Mouse (Mus musculus): Measurements from ENCODE around the gene Ttc7b. TPM values are rescaled to one million over a fixed set of nuclear protein-coding genes. Genes with fewer than 3 reads are reported as not detected.

Ttc7b gene
- polyA plus RNA-seq, 1 experiment from 2014 or later: 1.0 TPM

DNA sequence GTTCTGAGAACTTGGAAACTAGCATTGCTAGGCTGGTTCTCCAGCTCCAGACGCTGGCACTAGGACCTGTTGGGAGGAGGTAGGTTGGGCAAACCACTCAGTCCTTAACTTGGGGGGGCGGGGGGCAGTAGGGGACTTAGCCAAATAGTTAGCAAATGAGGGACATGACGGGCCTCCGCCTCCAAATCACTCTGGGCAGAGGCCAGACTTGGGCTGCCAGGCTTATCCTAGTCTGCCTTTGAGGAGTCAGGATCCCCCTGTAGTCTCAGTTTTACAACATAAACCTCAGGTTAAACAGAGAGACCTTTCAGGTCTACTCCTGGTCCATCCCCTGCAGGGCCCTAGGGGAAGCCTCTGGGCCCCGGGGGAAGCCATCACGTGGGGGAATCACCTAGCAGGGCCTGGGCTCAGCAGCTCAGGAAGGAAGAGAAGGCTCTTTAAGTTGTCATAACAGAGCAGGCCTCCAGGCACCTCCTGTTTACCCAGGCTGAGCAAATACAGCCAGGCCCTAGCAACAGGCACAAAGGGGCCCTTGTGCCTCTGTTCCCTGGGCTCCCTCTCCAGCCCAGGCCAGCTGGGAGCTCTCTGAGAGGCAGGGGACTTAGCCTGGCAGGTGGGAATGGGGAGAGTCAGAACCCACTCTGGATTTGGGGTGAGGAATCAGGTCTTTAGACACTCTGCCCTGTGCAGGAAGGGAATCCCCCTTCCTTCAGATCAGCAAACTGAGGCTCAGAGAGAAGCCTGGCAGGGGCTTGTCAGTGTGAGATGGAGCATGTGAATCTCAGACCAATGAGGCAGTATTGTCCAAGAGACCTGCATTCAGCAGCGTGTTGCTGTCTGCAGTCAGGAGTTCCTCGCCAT lies 238.4 kb downstream of the Ttc7b start:
- Histone ChIP-seq H3K36me3 (replicated peaks) (no peaks in the 10 kb centered on the region), H3K27ac (replicated peaks) (peak overlapping the region; percentile 22; the same call in 1 of the 2 replicates), H3K9me3 (replicated peaks) (no peaks in the 10 kb centered on the region), H3K4me2 (no peak overlapping the region), H3K4me3 (replicated peaks) (no peak overlapping the region), H3K9ac (no peak overlapping the region), H3K4me1 (replicated peaks) (peaks cover 21% of the 10 kb centered on the region), H3K27me3 (no peaks in the 10 kb centered on the region)
- ATAC-seq (ENCODE audit: insufficient read depth): peak; percentile 40; the same call in 1 of the 2 replicates
- WGBS (ENCODE audit: insufficient replicate concordance): 49% methylated on average over 8 of the region's 8 CpGs

DNA sequence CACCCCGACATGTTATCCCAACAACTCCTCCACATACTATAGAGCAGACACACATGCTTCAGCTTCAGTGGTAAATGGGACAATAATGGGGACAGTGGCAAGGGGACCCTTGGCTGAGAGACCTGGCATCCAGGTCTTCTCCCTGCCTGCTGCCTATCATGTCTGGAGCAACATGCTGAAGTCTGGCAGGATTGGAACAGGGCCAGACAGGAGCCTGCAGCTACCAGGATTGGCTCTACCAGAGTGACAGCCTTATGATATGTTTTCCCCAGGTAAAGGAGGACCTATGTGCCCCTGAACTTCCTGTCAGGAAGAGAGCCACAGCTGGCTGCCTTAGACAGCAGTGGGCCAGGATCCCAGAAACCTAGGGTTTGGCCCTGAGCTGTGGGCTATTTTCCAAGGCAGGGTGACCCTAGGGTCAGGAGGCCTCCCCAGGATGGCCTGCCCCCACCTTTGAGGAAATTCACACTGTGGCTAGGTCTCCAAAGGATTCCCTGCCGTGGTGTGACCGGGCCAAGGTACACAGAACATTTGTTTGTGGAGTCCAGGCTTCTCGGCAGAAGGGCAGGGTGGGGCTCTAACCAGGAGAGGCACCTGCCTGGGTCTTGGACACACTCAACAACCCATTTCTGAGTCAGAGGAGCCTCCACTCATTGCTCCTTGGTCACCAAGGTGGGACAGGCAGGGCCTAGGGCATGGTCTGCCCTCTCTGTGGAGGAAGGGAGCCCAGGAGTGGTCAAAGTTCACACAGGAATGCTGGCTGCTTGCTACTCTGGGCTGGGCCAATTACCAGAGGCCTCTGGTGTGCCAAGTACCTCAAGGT lies 239.4 kb downstream of the Ttc7b start:
- H3K9me3 ChIP-seq (replicated peaks): no peaks in the 10 kb centered on the region
- no peak overlapping the region for H3K9ac ChIP-seq
- ATAC-seq (ENCODE audit: insufficient read depth): peak; percentile 23; the same call in 1 of the 2 replicates
- no peak overlapping the region for H3K4me3 ChIP-seq (replicated peaks)
- H3K36me3 ChIP-seq (replicated peaks): no peaks in the 10 kb centered on the region
- no peaks in the 10 kb centered on the region for H3K27me3 ChIP-seq
- peaks cover 32% of the 10 kb centered on the region for H3K4me1 ChIP-seq (replicated peaks)
- peak overlapping the region; percentile 7; the same call in 1 of the 2 replicates for H3K27ac ChIP-seq (replicated peaks)
- H3K4me2 ChIP-seq: no peak overlapping the region
- 60% methylated on average over 4 of the region's 4 CpGs for WGBS (ENCODE audit: insufficient replicate concordance)

DNA sequence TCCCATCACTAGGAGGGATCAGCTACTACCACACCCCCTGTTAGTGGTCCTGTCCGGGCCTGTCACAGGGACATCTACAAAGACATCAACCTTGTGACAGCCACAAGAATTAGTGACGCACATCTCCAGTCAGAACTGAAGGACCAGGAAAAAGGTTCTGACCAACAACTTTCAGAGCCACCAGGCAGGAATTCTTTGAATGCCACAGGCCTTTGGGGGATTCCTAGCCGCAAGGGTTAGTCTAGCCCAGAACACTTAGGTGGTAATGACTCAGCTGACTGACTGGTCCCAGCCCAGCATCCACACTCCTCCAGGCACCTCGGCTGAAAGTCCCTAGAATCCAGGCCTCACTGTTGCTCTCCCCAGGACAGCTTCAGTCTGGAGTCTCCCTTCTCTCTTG lies 240.7 kb downstream of the Ttc7b start:
- WGBS (ENCODE audit: insufficient replicate concordance): 61% methylated on average over 4 of the region's 4 CpGs
- H3K27me3 ChIP-seq: no peaks in the 10 kb centered on the region
- no peak overlapping the region for H3K9ac ChIP-seq
- no peak overlapping the region for H3K4me3 ChIP-seq (replicated peaks)
- no peak overlapping the region for H3K27ac ChIP-seq (replicated peaks)
- H3K4me1 ChIP-seq (replicated peaks): peaks cover 32% of the 10 kb centered on the region
- ATAC-seq (ENCODE audit: insufficient read depth): no peak
- H3K9me3 ChIP-seq (replicated peaks): no peaks in the 10 kb centered on the region
- H3K4me2 ChIP-seq: no peak overlapping the region
- no peaks in the 10 kb centered on the region for H3K36me3 ChIP-seq (replicated peaks)

DNA sequence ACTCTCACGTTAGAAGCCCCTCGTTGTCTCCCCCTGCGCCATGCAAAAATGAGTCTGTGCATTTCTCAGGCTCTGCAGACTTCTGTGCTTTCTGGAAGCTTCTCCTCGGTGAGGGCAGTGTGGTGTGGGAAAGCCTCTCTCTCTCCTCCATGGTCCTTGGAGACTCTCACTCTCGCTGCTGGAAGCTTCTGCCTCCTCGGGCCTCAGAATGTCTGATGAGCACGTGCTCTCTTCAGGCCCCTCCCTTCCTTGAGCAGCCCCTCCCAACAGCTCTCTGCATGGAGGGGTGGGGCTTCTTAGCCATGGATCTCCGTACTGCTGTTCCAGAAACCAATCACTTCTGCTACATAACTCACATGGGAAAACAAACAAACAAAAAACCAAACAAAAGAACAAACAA lies 242.3 kb downstream of the Ttc7b start:
- no peak for ATAC-seq (ENCODE audit: insufficient read depth)
- Histone ChIP-seq H3K27ac (replicated peaks) (no peak overlapping the region), H3K9ac (no peak overlapping the region), H3K4me2 (no peak overlapping the region), H3K36me3 (replicated peaks) (no peaks in the 10 kb centered on the region), H3K4me3 (replicated peaks) (no peak overlapping the region), H3K27me3 (no peaks in the 10 kb centered on the region), H3K4me1 (replicated peaks) (peaks cover 32% of the 10 kb centered on the region), H3K9me3 (replicated peaks) (no peaks in the 10 kb centered on the region)
- 37% methylated on average over 8 of the region's 8 CpGs for WGBS (ENCODE audit: insufficient replicate concordance)

DNA sequence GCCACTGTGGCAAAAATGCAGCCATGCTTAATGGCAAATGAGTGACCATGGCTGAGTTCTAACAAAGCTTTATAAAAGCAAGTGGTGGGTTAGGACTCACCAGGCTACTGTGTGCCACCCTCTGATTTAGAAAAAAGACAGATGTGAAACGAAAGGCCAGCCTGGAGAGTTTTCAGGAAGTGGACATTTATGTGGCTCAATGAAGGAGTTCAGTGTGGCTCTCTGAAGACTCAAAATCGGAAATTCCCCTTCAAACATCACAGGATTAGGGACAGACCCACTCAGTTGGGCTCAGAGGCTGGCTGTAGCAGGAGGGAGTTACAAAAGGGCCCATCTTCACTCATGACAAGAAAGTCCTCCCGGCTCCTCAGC lies 243.1 kb downstream of the Ttc7b start:
- Histone ChIP-seq H3K36me3 (replicated peaks) (no peaks in the 10 kb centered on the region), H3K4me2 (no peak overlapping the region), H3K27me3 (no peaks in the 10 kb centered on the region), H3K27ac (replicated peaks) (no peak overlapping the region), H3K9me3 (replicated peaks) (no peaks in the 10 kb centered on the region), H3K4me1 (replicated peaks) (peaks cover 27% of the 10 kb centered on the region), H3K9ac (no peak overlapping the region), H3K4me3 (replicated peaks) (no peak overlapping the region)
- no peak for ATAC-seq (ENCODE audit: insufficient read depth)
- 53% methylated on average over 3 of the region's 3 CpGs for WGBS (ENCODE audit: insufficient replicate concordance)

DNA sequence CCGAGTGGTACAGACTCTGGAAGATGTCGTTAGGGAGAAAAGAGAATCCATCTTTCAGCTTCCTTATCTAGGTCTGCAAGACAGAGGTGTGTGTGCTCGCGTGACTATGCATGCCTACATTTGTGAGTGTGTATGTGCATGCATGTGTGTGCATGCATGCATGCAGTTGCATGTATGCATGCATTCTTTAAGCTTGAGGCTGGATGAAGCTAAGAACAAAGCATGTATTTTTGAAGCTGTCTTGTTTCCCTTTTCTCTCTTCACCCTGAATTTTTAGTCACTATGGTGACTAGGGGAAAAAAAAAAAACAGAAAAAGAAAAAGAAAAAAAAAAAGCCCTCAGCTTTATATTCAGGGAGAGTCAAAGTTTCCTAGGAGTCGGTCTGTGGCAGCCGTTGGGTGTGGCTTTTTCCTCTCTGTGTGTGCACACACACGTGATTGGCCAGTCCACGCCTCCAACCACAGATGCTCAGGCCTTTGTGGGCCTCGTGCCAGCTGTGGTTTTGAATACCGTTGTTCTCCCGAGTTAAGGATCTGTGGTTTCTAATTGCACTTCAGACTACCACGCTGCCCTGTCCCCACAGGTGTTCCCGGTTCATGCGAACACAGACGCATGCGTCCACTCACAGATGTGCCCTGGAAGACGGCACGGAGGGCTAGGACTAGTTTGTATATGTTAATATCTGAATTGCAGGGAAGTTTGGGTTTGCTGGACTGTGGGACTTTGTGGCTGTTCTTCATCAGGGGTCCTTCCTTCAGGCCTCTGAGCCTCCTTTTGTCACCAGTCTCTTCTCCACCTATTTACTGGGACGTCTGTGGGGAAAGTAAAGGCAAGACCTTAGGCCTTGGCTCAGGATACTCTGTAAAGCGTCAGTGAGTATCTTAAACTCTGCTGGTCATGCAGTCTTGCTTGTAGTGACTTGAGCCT lies 243.8 kb downstream of the Ttc7b start:
- Histone ChIP-seq H3K27me3 (no peaks in the 10 kb centered on the region), H3K9ac (no peak overlapping the region), H3K27ac (replicated peaks) (no peak overlapping the region), H3K36me3 (replicated peaks) (no peaks in the 10 kb centered on the region), H3K9me3 (replicated peaks) (no peaks in the 10 kb centered on the region), H3K4me1 (replicated peaks) (peaks cover 21% of the 10 kb centered on the region), H3K4me3 (replicated peaks) (no peak overlapping the region), H3K4me2 (no peak overlapping the region; the same call in 1 of the 2 replicates)
- 19% methylated on average over 20 of the region's 20 CpGs for WGBS (ENCODE audit: insufficient replicate concordance)
- ATAC-seq (ENCODE audit: insufficient read depth): no peak

DNA sequence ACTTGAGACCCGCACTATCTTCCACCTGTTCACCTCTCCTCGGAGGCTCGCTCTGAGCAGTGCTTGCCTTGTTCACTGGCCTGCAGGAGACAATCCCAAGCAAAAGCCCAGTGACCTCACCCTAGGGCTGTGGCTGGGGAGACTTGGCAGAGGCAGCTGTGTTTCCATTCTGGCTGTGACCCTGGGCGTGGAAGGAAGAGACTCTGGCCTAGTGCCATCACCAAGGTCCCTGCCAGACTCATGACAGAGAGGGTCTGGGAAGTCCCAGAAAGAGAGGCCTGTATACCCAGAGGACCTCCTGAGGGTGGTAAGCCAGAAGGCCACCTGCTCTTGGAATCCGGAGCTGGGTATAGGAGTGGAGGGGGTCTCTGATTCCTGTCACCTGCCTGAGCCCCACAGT lies 244.8 kb downstream of the Ttc7b start:
- no peaks in the 10 kb centered on the region for H3K9me3 ChIP-seq (replicated peaks)
- H3K4me1 ChIP-seq (replicated peaks): peaks cover 11% of the 10 kb centered on the region
- H3K36me3 ChIP-seq (replicated peaks): no peaks in the 10 kb centered on the region
- H3K4me3 ChIP-seq (replicated peaks): no peak overlapping the region
- ATAC-seq (ENCODE audit: insufficient read depth): no peak
- H3K27ac ChIP-seq (replicated peaks): no peak overlapping the region
- no peak overlapping the region for H3K4me2 ChIP-seq
- no peaks in the 10 kb centered on the region for H3K27me3 ChIP-seq
- WGBS (ENCODE audit: insufficient replicate concordance): 57% methylated on average over 5 of the region's 5 CpGs
- no peak overlapping the region for H3K9ac ChIP-seq

DNA sequence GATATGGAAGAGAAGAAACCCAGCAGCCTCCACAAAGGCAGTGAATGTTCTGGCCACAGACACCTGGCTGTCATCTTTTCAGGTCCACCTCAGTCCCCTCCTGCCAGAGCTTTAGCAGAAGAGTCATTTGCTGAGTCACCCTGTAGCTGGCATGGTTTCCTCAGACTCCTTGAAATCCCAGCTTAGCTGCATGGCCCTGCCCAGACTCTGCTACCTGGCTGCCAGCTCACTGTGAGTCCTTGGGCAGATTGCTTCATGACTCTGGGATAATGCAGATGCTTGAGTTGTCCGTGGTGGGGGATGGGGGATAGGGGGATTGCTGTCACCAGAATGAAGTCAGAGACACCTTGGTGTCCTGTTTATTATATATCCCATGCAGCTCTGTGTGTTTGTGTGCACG lies 247.6 kb downstream of the Ttc7b start:
- Histone ChIP-seq H3K9me3 (replicated peaks) (no peaks in the 10 kb centered on the region), H3K4me2 (no peak overlapping the region), H3K27me3 (no peaks in the 10 kb centered on the region), H3K9ac (no peak overlapping the region), H3K36me3 (replicated peaks) (no peaks in the 10 kb centered on the region), H3K27ac (replicated peaks) (no peak overlapping the region), H3K4me3 (replicated peaks) (no peak overlapping the region), H3K4me1 (replicated peaks) (peaks cover 11% of the 10 kb centered on the region)
- WGBS (ENCODE audit: insufficient replicate concordance): 61% methylated on average over 2 of the region's 2 CpGs
- no peak for ATAC-seq (ENCODE audit: insufficient read depth)

DNA sequence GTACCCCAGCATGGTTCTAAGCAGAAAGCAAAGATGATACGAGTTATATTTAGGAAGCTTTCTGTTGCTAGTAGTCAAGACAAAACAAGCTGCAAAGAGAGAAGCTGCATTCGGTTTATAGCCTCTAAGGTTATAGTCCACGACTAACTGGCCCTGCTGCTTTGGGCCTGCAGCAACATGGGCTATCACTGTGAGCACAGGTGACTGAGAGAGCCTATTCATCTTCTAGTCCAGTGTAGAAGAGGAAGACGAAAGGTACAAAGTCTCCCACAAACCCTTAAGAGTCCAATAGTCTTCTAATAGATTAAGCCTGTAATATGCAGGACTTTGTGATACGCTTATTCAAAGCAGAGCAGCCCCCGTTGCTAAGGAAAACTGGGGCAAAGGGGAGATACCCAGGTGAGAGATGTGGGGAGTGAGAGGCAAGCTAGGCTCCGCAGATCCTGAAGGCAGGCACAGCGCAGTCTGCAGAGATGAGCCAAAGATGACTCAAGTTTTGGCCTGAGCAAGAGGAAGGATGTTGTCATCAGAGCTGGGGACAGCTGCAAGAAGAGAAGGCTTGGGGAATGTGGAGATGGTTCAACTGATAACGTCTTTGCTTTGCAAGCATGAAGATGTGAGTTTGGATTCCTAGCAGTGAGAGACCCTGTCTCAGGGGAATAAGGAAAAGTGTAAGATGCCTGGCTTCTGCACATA lies 250.5 kb downstream of the Ttc7b start:
- 55% methylated on average over 9 of the region's 9 CpGs for WGBS (ENCODE audit: insufficient replicate concordance)

DNA sequence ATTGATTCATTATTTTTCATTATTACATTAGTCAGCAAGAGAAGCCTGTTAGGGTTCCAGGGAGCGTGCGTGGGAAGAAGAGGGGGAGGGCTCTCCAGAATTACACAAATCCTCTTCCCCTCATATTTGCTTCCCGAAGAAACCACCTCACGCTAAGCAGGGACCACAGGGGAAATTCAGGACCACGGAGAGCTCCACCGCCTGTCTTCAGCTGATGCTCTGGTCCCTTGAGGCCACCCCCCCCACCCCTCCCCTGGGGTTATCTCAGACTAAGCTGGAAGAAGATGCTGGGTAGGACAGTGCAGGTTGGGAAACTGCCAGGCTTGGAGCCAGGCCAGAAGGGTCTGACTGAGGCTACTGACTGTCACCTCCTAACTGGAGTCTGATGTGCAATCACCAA lies 252.6 kb downstream of the Ttc7b start:
- Histone ChIP-seq H3K4me2 (no peak overlapping the region), H3K36me3 (replicated peaks) (no peaks in the 10 kb centered on the region), H3K4me3 (replicated peaks) (no peak overlapping the region), H3K4me1 (replicated peaks) (no peaks in the 10 kb centered on the region), H3K9ac (no peak overlapping the region), H3K27me3 (no peaks in the 10 kb centered on the region; the same call in 1 of the 2 replicates), H3K9me3 (replicated peaks) (no peaks in the 10 kb centered on the region), H3K27ac (replicated peaks) (no peak overlapping the region)
- WGBS (ENCODE audit: insufficient replicate concordance): 12% methylated on average over 6 of the region's 6 CpGs
- ATAC-seq (ENCODE audit: insufficient read depth): no peak

More for the DNA sequence above, 250.5 kb downstream of the Ttc7b start:
- no peaks in the 10 kb centered on the region for H3K27me3 ChIP-seq
- no peak for ATAC-seq (ENCODE audit: insufficient read depth)
- H3K4me1 ChIP-seq (replicated peaks): no peaks in the 10 kb centered on the region
- H3K9ac ChIP-seq: no peak overlapping the region
- H3K27ac ChIP-seq (replicated peaks): no peak overlapping the region
- H3K9me3 ChIP-seq (replicated peaks): no peaks in the 10 kb centered on the region
- no peak overlapping the region for H3K4me2 ChIP-seq
- H3K36me3 ChIP-seq (replicated peaks): no peaks in the 10 kb centered on the region
- no peak overlapping the region for H3K4me3 ChIP-seq (replicated peaks)
